Mouse (Mus musculus) adrenal gland (tissue): ENCODE data around the gene Nav3.

Experiments
- intact Hi-C: fragments of 180-260 bp; cut with DNase I; formaldehyde crosslinking; loops from one replicate; pipeline ENCODE4 v1.15.1; 2025

Gene Nav3

DNA sequence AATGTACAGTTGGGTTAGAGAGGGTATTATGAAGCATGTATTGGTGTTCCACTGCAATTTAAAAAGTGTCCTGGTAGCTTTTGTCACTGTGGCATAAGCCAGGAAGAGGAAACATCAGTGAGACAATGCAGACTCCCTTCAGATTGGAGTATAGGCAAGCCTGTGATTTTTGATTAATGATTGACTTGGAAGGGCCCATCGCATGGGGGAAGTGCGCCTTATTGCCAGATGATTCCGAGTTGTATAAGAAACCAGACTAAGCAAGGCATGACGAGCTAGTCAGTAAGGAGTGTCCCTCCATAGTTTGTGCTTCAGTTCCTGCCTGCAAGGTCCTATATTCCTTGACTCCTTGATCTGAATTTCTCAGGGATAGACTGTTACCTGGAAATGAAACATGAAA, 608.4 kb downstream of the Nav3 start:
- intact Hi-C loops, result no loop called here

- intact Hi-C loops, result no loop called here
Observed at GRCm38 (mm10) chr10:109843661-109844060, 612.3 kb downstream of the Nav3 start.

- intact Hi-C loops, result no loop called here
Observed at GRCm38 (mm10) chr10:109832768-109833291, 623.2 kb downstream of the Nav3 start.

GRCm38 (mm10) chr10:109806782-109807493, 649.1 kb downstream of the Nav3 start:
- intact Hi-C loops, result no loop called here

DNA sequence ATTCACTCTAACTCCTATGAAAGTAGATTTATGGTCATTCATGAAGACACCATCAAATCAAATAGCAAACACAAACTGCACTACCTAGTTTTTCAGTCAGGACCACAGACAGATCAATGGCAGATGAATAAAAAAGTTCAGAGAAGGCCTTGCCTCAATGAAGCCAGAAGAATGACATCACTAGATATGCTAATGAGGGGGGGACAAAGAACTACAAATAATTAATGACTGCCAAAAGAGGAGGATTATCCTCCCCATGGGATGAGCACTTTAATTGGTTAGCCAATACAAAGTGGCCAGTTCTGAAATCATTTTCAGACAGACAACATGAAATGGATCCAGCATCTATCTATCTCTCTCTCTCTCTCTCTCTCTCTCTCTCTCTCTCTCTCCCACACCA, 652.6 kb downstream of the Nav3 start:
- intact Hi-C loops, result no loop called here

GRCm38 (mm10) chr10:109802236-109802635, 653.8 kb downstream of the Nav3 start:
- intact Hi-C loops, result no loop called here

DNA sequence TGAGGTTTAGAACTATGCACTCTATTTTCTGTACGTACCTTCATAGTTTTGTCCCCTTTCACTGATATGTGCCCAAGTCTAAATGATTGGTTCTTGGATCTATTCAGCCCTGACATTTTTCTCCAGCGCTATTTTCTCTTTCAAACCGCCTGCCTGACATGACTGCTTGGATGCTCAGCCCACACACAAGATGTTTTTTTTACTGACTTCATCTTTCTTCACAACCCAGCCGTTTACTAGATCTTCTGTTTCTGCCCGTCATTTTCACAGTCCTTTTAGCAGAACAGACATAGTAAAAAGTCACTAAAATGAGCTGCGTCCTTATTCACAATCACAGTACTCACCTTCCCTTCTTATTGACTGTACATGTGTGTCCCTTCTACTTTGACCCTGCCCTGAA, 656.8 kb downstream of the Nav3 start:
- intact Hi-C loops, result no loop called here

- intact Hi-C loops, result no loop called here
Observed at GRCm38 (mm10) chr10:109796981-109797380, 659.0 kb downstream of the Nav3 start.

GRCm38 (mm10) chr10:109793491-109793890, 662.5 kb downstream of the Nav3 start:
- intact Hi-C loops, result no loop called here

DNA sequence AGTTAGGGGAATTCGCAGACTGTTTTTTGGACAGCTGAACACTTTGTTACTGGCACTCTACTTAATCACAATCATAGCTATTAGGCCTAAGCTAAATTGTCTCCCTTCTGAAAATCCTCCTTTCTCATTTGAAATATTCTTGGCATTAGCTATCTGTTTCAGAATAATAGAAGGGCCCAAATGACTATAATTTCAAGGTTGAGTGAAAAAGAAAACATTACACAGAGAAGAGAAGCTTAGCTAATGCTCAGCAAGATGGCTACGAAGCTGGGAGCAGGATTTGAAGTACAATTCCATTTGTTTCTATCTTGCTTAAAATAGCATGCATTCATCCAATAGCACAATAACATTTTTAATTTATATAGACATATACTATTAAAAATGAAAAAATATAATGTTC, 667.3 kb downstream of the Nav3 start:
- intact Hi-C loops, result no loop called here

DNA sequence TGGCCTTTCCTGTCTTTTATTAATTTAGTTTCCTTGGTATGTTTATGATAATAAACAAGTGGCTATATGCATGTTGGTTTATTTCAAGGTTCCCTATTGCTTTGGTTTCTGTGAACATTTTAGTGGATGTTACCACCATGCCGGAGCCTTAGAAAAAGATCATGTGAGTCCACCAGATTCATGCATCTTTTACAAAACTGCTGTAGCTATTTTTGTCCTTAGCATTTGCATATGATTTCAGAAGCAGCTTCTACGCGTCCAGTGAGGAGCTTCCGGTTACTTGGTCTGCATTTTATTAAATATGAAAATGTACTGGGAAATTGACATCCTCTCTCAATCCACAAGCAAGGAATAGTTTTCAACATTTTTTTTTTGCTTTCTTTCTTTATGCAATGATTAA, 676.9 kb downstream of the Nav3 start:
- intact Hi-C loops, result no loop called here

DNA sequence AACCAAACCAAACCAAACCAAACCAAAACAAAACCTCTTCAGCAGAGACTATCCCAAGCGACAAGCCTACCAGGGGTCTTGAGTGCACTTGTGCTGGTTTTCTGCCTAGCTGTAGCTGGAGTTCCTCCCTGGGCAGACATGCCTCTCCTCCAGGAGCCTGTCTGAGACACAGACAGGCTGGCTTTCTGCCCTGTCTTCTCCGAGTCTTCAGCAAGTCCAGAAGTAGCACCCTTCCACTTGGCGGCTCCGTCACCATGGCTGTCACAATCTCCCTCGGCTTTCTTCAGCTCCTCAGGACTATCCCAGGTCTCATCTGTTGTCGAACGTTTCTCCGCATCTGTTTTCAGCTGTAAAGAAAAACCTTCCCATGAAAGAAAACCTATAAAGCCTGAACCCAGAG, 686.9 kb downstream of the Nav3 start:
- intact Hi-C loops, result no loop called here

DNA sequence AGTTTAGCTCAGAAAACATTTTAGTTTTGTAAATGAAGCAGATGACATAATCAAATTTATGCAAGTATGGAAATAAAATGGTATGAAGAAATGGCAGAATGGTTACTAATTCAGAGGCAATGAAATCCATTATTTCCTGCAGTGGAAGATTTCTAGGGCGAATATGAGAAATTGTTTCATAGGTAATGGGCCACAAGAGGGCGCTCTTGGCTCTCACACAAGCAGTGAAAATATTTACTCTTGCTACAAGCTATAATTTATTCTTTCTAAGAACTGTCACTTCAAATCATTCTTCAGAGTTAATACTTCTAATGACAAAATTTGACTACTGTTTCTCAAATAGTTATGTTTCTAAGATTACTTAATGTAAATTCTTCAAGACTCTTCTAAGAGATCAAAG, 690.4 kb downstream of the Nav3 start:
- intact Hi-C loops, result loop anchor here (1.0 kb wide), 1 partner anchor 97 kb away; no protein-coding TSS in a partner anchor

DNA sequence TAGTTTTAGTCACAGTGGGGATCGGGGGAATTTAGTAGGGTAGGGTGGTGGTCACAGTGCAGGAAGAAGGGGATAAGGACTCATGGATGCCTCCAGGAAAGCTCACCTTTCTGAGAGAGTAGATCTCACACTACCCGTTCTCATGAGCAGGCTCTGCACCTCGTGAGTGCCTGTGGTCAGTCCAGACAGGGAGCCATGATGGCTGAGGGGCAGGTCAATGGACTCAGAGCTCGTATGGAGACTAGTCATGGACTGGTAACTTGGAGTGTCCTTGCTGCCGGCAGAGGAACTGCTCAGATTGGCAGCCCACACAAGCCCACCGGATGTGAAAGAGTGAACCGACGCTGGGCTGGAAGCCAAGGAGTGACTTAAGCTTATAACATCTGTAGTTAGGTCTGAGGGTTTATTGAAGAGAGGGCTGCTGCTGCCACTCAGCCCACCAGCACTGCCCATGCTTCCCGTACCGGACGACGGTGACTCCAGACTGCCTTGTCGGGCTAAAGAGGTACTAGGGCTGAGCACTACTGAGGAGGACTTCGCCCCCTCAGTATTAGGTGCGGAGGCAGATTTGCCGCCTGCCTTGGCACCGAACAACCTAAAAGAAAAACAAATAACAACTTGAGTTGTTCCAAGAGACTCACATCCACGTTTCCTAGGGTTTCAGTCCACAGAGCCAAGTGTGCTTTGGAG, 691.4 kb downstream of the Nav3 start:
- intact Hi-C loops, result no loop called here

GRCm38 (mm10) chr10:109758921-109759600, 696.9 kb downstream of the Nav3 start:
- intact Hi-C loops, result no loop called here

DNA sequence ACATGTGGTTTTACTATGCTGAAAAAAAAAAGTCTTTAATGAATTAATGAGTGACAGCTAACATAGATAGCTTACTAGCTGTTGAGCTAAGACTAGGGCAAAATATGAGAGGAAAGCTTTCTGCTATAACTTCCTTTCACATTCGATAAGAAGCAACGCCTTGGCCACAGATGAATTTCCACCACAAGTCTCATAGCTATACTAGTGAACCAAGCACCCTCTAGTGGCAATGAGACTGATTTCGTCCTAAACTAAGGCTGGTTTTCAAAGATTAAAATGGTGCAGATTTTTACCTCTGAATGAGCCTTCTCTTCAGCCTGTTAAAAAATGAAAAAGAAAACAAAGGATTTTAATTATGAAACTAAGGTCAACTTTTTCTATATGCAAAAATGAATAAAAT, 709.1 kb downstream of the Nav3 start:
- intact Hi-C loops, result loop anchor here (10.0 kb wide), 1 partner anchor 1012 kb away; no protein-coding TSS in a partner anchor

GRCm38 (mm10) chr10:109741664-109742063, 714.3 kb downstream of the Nav3 start:
- intact Hi-C loops, result loop anchor here (10.0 kb wide), 1 partner anchor 1007 kb away; no protein-coding TSS in a partner anchor

GRCm38 (mm10) chr10:109740326-109740725, 715.7 kb downstream of the Nav3 start:
- intact Hi-C loops, result loop anchor here (10.0 kb wide), 1 partner anchor 1006 kb away; no protein-coding TSS in a partner anchor

GRCm38 (mm10) chr10:109723646-109724045, 732.4 kb downstream of the Nav3 start:
- intact Hi-C loops, result no loop called here

DNA sequence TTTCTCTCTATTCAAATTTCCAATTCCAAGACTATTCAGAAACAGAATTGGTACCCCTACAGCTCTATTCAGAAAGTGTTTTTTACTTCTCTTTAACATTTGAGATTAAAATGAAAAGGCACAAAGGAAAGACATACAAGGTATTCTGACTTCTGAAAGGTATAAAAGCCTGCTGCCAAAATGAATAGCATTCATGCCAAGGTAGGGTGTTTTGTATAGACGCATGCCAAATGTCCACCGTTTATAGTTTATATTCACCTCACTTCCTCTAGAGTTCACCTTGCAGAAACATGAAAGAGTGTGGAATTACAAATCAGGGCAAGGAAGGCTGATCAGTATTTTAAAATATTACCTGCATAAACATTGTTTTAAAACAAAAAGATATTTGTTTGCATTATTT, 737.2 kb downstream of the Nav3 start:
- intact Hi-C loops, result loop anchor here (10.0 kb wide), 1 partner anchor 984 kb away; no protein-coding TSS in a partner anchor

DNA sequence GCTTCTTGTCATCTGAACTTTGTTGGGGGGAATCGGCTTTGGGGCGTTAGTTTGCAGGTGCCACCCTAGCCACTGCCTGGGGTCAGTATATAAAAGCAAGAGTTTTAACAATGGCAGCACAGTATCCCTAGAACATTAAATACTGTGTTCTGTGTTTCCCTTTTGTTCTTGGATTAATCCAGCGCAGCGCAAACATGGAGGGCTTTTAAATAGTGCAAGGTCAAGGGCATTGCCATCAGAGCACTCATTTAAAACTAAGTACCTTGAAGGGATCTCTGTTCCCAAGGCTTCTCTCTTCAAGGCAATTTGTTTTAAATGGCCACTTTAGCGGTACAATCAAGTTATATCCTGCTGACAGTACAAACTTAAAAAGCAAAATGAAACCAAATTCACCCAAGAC, 737.6 kb downstream of the Nav3 start:
- intact Hi-C loops, result loop anchor here (10.0 kb wide), 1 partner anchor 984 kb away; no protein-coding TSS in a partner anchor

- intact Hi-C loops, result loop anchor here (10.0 kb wide), 1 partner anchor 978 kb away; no protein-coding TSS in a partner anchor
Observed at GRCm38 (mm10) chr10:109713001-109713400, 743.0 kb downstream of the Nav3 start.
